Mouse (Mus musculus): ENCODE data around the gene Clk3.

DNA sequence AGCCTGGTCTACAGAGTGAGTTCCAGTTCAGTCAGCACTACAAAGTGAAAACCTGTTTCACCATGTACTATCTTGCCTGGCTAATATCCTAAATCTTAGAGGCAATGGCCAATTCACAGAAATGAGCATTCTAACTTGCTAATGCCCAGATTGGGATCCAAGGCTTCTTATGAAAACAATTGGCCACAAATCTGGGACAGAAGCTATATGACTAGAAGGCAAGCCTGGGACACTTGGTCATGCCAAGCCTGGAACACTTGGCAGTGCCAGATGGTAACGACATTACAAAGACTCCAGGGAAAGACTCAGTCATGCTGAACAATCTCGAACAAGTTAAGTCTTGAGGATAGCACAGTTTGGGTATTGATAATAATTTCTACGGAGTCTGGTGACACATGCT lies 59.2 kb downstream of the Clk3 start:
- TF ChIP-seq CTCF (IDR thresholded peaks at IDR 0.05; ENCODE audit: low read depth), result no peak
- TF ChIP-seq EP300 (IDR thresholded peaks at IDR 0.05; ENCODE audit: low read depth), result no peak

Measured in heart, postnatal 0 days (tissue).